Mouse (Mus musculus) left cerebral cortex, adult 9 months (tissue): ENCODE results near the gene Borcs5.
A peak's percentile ranks its signal among the peaks of the same experiment; 100 is the strongest.

Source experiments
- DNase-seq, 2 experiments: peaks; one replicate each; pipeline ENCODE4 v3.0.0; 2022; ENCODE audit warnings: low spot score in 2 of 2

Borcs5 gene

GRCm38 (mm10) chr6:134717886-134718667 lies 78.8 kb downstream of the Borcs5 start:
- peak; percentile 30 to 65 for DNase-seq

GRCm38 (mm10) chr6:134718668-134719065 lies 79.4 kb downstream of the Borcs5 start:
- DNase-seq = no peak

- DNase-seq = no peak
Observed at GRCm38 (mm10) chr6:134719156-134719555, 79.8 kb downstream of the Borcs5 start.

GRCm38 (mm10) chr6:134720150-134720549 lies 80.8 kb downstream of the Borcs5 start:
- DNase-seq = no peak

GRCm38 (mm10) chr6:134721729-134722269 lies 82.5 kb downstream of the Borcs5 start:
- DNase-seq = no peak

- DNase-seq = no peak
Observed at GRCm38 (mm10) chr6:134722906-134723305, 83.6 kb downstream of the Borcs5 start.

- DNase-seq = no peak
Observed at GRCm38 (mm10) chr6:134723326-134723725, 84.0 kb downstream of the Borcs5 start.

GRCm38 (mm10) chr6:134723833-134724553 lies 84.7 kb downstream of the Borcs5 start:
- DNase-seq = no peak

GRCm38 (mm10) chr6:134725406-134725805 lies 86.1 kb downstream of the Borcs5 start:
- no peak for DNase-seq

GRCm38 (mm10) chr6:134730978-134731377 lies 91.7 kb downstream of the Borcs5 start:
- no peak for DNase-seq

- DNase-seq = no peak
Observed at GRCm38 (mm10) chr6:134732813-134733212, 93.5 kb downstream of the Borcs5 start.

GRCm38 (mm10) chr6:134733800-134734221 lies 94.5 kb downstream of the Borcs5 start:
- DNase-seq = no peak

GRCm38 (mm10) chr6:134736853-134737252 lies 97.5 kb downstream of the Borcs5 start:
- no peak for DNase-seq

- no peak for DNase-seq
Observed at GRCm38 (mm10) chr6:134743568-134743967, 104.3 kb downstream of the Borcs5 start.

- DNase-seq = no peak
Observed at GRCm38 (mm10) chr6:134745876-134746275, 106.6 kb downstream of the Borcs5 start.

- DNase-seq = no peak
Observed at GRCm38 (mm10) chr6:134748126-134748525, 108.8 kb downstream of the Borcs5 start.

GRCm38 (mm10) chr6:134751087-134751486 lies 111.8 kb downstream of the Borcs5 start:
- DNase-seq = no peak

- DNase-seq = no peak
Observed at GRCm38 (mm10) chr6:134751883-134752647, 112.8 kb downstream of the Borcs5 start.

GRCm38 (mm10) chr6:134753412-134753811 lies 114.1 kb downstream of the Borcs5 start:
- DNase-seq = no peak

- no peak for DNase-seq
Observed at GRCm38 (mm10) chr6:134753858-134754257, 114.5 kb downstream of the Borcs5 start.

- no peak for DNase-seq
Observed at GRCm38 (mm10) chr6:134756058-134756457, 116.7 kb downstream of the Borcs5 start.
